10 mouse cellular contexts compared by ENCODE assay signal in genomic region chrX:135761707-135762106, GRCm38 (mm10). TPM values are rescaled to one million over a fixed set of nuclear protein-coding genes. Genes with fewer than 3 reads are reported as not detected.
DNase-seq lines count a peak whose midpoint lies in the region; ATAC-seq and TF ChIP-seq lines count a peak whose summit lies in the region.
"Had no signal": no experiment of that assay in that cellular context is flagged by ENCODE, and none has a peak within 500 bp of the region (broad histone marks: within the 10 kb centered on the region; RNA-seq: fewer than 3 reads in every experiment).

No protein-coding gene starts in this region.

- no peaks in the 10 kb centered on the region for H3K27me3 ChIP-seq in forebrain, postnatal 0 days (ENCODE audit: insufficient read depth, low read length)
- H3K27me3 ChIP-seq in forebrain, embryonic 12.5 days: no peaks in the 10 kb centered on the region
- H3K27me3 ChIP-seq in liver, embryonic 12.5 days (replicated peaks): no peaks in the 10 kb centered on the region
- H3K27me3 ChIP-seq in midbrain, embryonic 11.5 days (ENCODE audit: control insufficient read depth, insufficient read depth, low read length): no peaks in the 10 kb centered on the region
- H3K27me3 ChIP-seq: limb, embryonic 15.5 days had no signal

- H3K4me2 ChIP-seq in forebrain, postnatal 0 days (ENCODE audit: low read depth): no peak overlapping the region
- H3K4me2 ChIP-seq in forebrain, embryonic 12.5 days: no peak overlapping the region
- H3K4me2 ChIP-seq in liver, embryonic 12.5 days: no peak overlapping the region
- no peak overlapping the region for H3K4me2 ChIP-seq in midbrain, embryonic 11.5 days
- H3K4me2 ChIP-seq: limb, embryonic 15.5 days had no signal

- H3K4me3 ChIP-seq in forebrain, postnatal 0 days (ENCODE audit: low read depth, low read length): no peak overlapping the region
- H3K4me3 ChIP-seq in forebrain, embryonic 12.5 days (replicated peaks): no peak overlapping the region
- no peak overlapping the region for H3K4me3 ChIP-seq in liver, embryonic 12.5 days
- H3K4me3 ChIP-seq in midbrain, embryonic 11.5 days (ENCODE audit: low read depth, low read length): no peak overlapping the region
- H3K4me3 ChIP-seq: limb, embryonic 15.5 days had no signal

- no peaks in the 10 kb centered on the region for H3K9me3 ChIP-seq in forebrain, postnatal 0 days (ENCODE audit: low read length)
- no peaks in the 10 kb centered on the region for H3K9me3 ChIP-seq in forebrain, embryonic 12.5 days
- H3K9me3 ChIP-seq in liver, embryonic 12.5 days (replicated peaks): no peaks in the 10 kb centered on the region
- no peaks in the 10 kb centered on the region for H3K9me3 ChIP-seq in midbrain, embryonic 11.5 days (ENCODE audit: control insufficient read depth, low read length)
- H3K9me3 ChIP-seq: G1E; limb, embryonic 15.5 days had no signal

- no peaks in the 10 kb centered on the region for H3K36me3 ChIP-seq in forebrain, postnatal 0 days (ENCODE audit: insufficient read depth)
- peaks cover 7% of the 10 kb centered on the region; the same call in 1 of the 2 replicates for H3K36me3 ChIP-seq in forebrain, embryonic 12.5 days (replicated peaks)
- H3K36me3 ChIP-seq in liver, embryonic 12.5 days: peaks cover 9% of the 10 kb centered on the region
- H3K36me3 ChIP-seq in midbrain, embryonic 11.5 days (ENCODE audit: control insufficient read depth, insufficient read depth, low read length): no peaks in the 10 kb centered on the region
- H3K36me3 ChIP-seq: limb, embryonic 15.5 days had no signal

- H3K9ac ChIP-seq in forebrain, postnatal 0 days: no peak overlapping the region
- H3K9ac ChIP-seq in forebrain, embryonic 12.5 days: no peak overlapping the region
- H3K9ac ChIP-seq in liver, embryonic 12.5 days: no peak overlapping the region
- H3K9ac ChIP-seq in midbrain, embryonic 11.5 days (ENCODE audit: low read length): no peak overlapping the region
- H3K9ac ChIP-seq: limb, embryonic 15.5 days had no signal

- no peaks in the 10 kb centered on the region for H3K4me1 ChIP-seq in forebrain, postnatal 0 days (ENCODE audit: insufficient read depth)
- no peaks in the 10 kb centered on the region for H3K4me1 ChIP-seq in forebrain, embryonic 12.5 days
- no peaks in the 10 kb centered on the region for H3K4me1 ChIP-seq in liver, embryonic 12.5 days
- H3K4me1 ChIP-seq in midbrain, embryonic 11.5 days (ENCODE audit: control insufficient read depth, insufficient read depth, low read length): no peaks in the 10 kb centered on the region
- H3K4me1 ChIP-seq: limb, embryonic 15.5 days had no signal

- ATAC-seq in forebrain, postnatal 0 days: no peak
- no peak for ATAC-seq in forebrain, embryonic 12.5 days (ENCODE audit: low FRiP score)
- ATAC-seq in liver, embryonic 12.5 days: no peak
- no peak for ATAC-seq in midbrain, embryonic 11.5 days (ENCODE audit: low FRiP score)

- no peak overlapping the region for H3K27ac ChIP-seq in forebrain, postnatal 0 days (ENCODE audit: low read depth, low read length)
- H3K27ac ChIP-seq in forebrain, embryonic 12.5 days: no peak overlapping the region
- no peak overlapping the region for H3K27ac ChIP-seq in liver, embryonic 12.5 days
- H3K27ac ChIP-seq in midbrain, embryonic 11.5 days (ENCODE audit: low read depth, low read length): no peak overlapping the region
- H3K27ac ChIP-seq: limb, embryonic 15.5 days had no signal

- TF ChIP-seq CTCF in forebrain, postnatal 0 days (IDR thresholded peaks at IDR 0.05; ENCODE audit: low read depth): peak; percentile 60

- peak; percentile 49 for DNase-seq in forebrain, postnatal 0 days
- peak; percentile 5 for DNase-seq in liver
- DNase-seq in adrenal gland, postnatal 25 days: peak; percentile 7
- DNase-seq in kidney, postnatal 4 days: peak; percentile 33 to 58
- DNase-seq in ovary, adult 18-20 months (ENCODE audit: low spot score): no peak
- no peak for DNase-seq in midbrain, embryonic 11.5 days (ENCODE audit: low spot score, missing footprints)

RNA-seq across cellular contexts. Expression of gene Armcx5, which starts 19.2 kb away (rescaled TPM):
- 15.8 and 22.5 TPM in 2 replicates for total RNA-seq in forebrain, postnatal 0 days (2014; rRNA removed)
- polyA plus RNA-seq in forebrain, postnatal 0 days (2015; fragmentation: Nextera tagmentation; extraction: Ambion mirVana): 16.8 and 20.8 TPM in 2 replicates
- polyA plus RNA-seq in forebrain, embryonic 12.5 days (2016; fragmentation: Nextera tagmentation; extraction: Ambion mirVana): 11.8 and 12.9 TPM in 2 replicates
- polyA plus RNA-seq in liver, embryonic 12.5 days (2016; fragmentation: Nextera tagmentation; extraction: Ambion mirVana): 4.2 and 5.0 TPM in 2 replicates
- 22.1 and 38.6 TPM in 2 replicates for total RNA-seq in adrenal gland, postnatal 25 days (2021)
- 9.6 and 10.4 TPM in 2 replicates for polyA plus RNA-seq in midbrain, embryonic 11.5 days (2014; fragmentation: Nextera tagmentation; extraction: Ambion mirVana)

RNA-seq across cellular contexts. Expression of gene Gprasp1, which starts 19.2 kb away (rescaled TPM):
- total RNA-seq in forebrain, postnatal 0 days (2014; rRNA removed): 279 and 396 TPM in 2 replicates
- polyA plus RNA-seq in forebrain, postnatal 0 days (2015; fragmentation: Nextera tagmentation; extraction: Ambion mirVana): 112 and 177 TPM in 2 replicates
- polyA plus RNA-seq in forebrain, embryonic 12.5 days (2016; fragmentation: Nextera tagmentation; extraction: Ambion mirVana): 109 and 115 TPM in 2 replicates
- polyA plus RNA-seq in liver, embryonic 12.5 days (2016; fragmentation: Nextera tagmentation; extraction: Ambion mirVana): 14.4 and 15.5 TPM in 2 replicates
- total RNA-seq in adrenal gland, postnatal 25 days (2021): 90.8 and 104 TPM in 2 replicates
- 76.7 and 81.4 TPM in 2 replicates for polyA plus RNA-seq in midbrain, embryonic 11.5 days (2014; fragmentation: Nextera tagmentation; extraction: Ambion mirVana)

RNA-seq across cellular contexts. Expression of gene Bhlhb9, which starts 35.7 kb away (rescaled TPM):
- 68.0 and 86.0 TPM in 2 replicates for total RNA-seq in forebrain, postnatal 0 days (2014; rRNA removed)
- polyA plus RNA-seq in forebrain, postnatal 0 days (2015; fragmentation: Nextera tagmentation; extraction: Ambion mirVana): 79.9 and 99.6 TPM in 2 replicates
- polyA plus RNA-seq in forebrain, embryonic 12.5 days (2016; fragmentation: Nextera tagmentation; extraction: Ambion mirVana): 90.2 and 92.3 TPM in 2 replicates
- polyA plus RNA-seq in liver, embryonic 12.5 days (2016; fragmentation: Nextera tagmentation; extraction: Ambion mirVana): 21.2 and 21.3 TPM in 2 replicates
- total RNA-seq in adrenal gland, postnatal 25 days (2021): 16.0 and 20.3 TPM in 2 replicates
- polyA plus RNA-seq in midbrain, embryonic 11.5 days (2014; fragmentation: Nextera tagmentation; extraction: Ambion mirVana): 67.1 and 79.6 TPM in 2 replicates

RNA-seq across cellular contexts. Expression of gene Tmsb15a, which starts 36.6 kb away (rescaled TPM):
- 1.7 TPM in 1 of 2 replicates, not detected in the other for total RNA-seq in forebrain, postnatal 0 days (2014; rRNA removed)
- polyA plus RNA-seq in forebrain, postnatal 0 days (2015; fragmentation: Nextera tagmentation; extraction: Ambion mirVana): not detected in 2 replicates
- not detected in 2 replicates for polyA plus RNA-seq in forebrain, embryonic 12.5 days (2016; fragmentation: Nextera tagmentation; extraction: Ambion mirVana)
- polyA plus RNA-seq in liver, embryonic 12.5 days (2016; fragmentation: Nextera tagmentation; extraction: Ambion mirVana): not detected in 2 replicates
- not detected in 2 replicates for total RNA-seq in adrenal gland, postnatal 25 days (2021)
- not detected in 2 replicates for polyA plus RNA-seq in midbrain, embryonic 11.5 days (2014; fragmentation: Nextera tagmentation; extraction: Ambion mirVana)
- total RNA-seq: G1E had no signal
- polyA plus RNA-seq: G1E had no signal

Comparison
In these comparisons a context has a peak if more than half of its experiments do, and no peak if none do; other contexts are left out.
1. DNase-seq: peak in forebrain, postnatal 0 days (single experiment), liver (single experiment), adrenal gland, postnatal 25 days (single experiment) and kidney, postnatal 4 days (2 of 2); none in ovary, adult 18-20 months (single experiment) and midbrain, embryonic 11.5 days (single experiment).